Mouse (Mus musculus): ENCODE data around the gene Psmb5. TPM values are rescaled to one million over a fixed set of nuclear protein-coding genes. Genes with fewer than 3 reads are reported as not detected.

The Psmb5 gene
- polyA plus RNA-seq (2015; fragmentation: Illumina TruSeq; extraction: RNeasy Lipid Tissue Mini Kit (QIAGEN cat#74804); ENCODE audit: insufficient read depth, low read depth, low replicate concordance) = 27.3 TPM

GRCm38 (mm10) chr14:54617897-54618365 lies at the start of gene Psmb5:
Psmb5 (minus strand) TSS chr14:54618022.

GRCm38 (mm10) chr14:54641305-54641969 lies 23.6 kb upstream of the Psmb5 start, which contains the start of gene Cdh24:
Cdh24 (minus strand) TSS chr14:54641364.

GRCm38 (mm10) chr14:54640946-54641304 lies 23.1 kb upstream of the Psmb5 start, which contains the start of gene Gm17606:
Gm17606 (plus strand) TSS chr14:54640952.

GRCm38 (mm10) chr14:54621133-54621532 lies 3.3 kb upstream of the Psmb5 start, which contains the start of gene Psmb11:
Psmb11 (plus strand) TSS chr14:54621433.

GRCm38 (mm10) chr14:54605752-54606321 lies 12.0 kb downstream of the Psmb5 start, which contains the start of gene 4931414P19Rik:
4931414P19Rik (minus strand) TSS chr14:54605993.

GRCm38 (mm10) chr14:54577089-54577982 lies 40.5 kb downstream of the Psmb5 start, which contains the start of gene Ajuba:
Ajuba (minus strand) TSS chr14:54577558.

Other genes with a start within 250 kb of the Psmb5 start
- gene Slc7a7, start 200.2 kb downstream of the Psmb5 start, polyA plus RNA-seq (2015; fragmentation: Illumina TruSeq; extraction: RNeasy Lipid Tissue Mini Kit (QIAGEN cat#74804); ENCODE audit: insufficient read depth, low read depth, low replicate concordance) = 1.5 TPM
- gene Mrpl52, start 191.1 kb downstream of the Psmb5 start, polyA plus RNA-seq (2015; fragmentation: Illumina TruSeq; extraction: RNeasy Lipid Tissue Mini Kit (QIAGEN cat#74804); ENCODE audit: insufficient read depth, low read depth, low replicate concordance) = 57.1 TPM
- 16.8 TPM for gene Mmp14, start 186.4 kb downstream of the Psmb5 start, polyA plus RNA-seq (2015; fragmentation: Illumina TruSeq; extraction: RNeasy Lipid Tissue Mini Kit (QIAGEN cat#74804); ENCODE audit: insufficient read depth, low read depth, low replicate concordance)
- gene Lrp10, start 153.9 kb downstream of the Psmb5 start, polyA plus RNA-seq (2015; fragmentation: Illumina TruSeq; extraction: RNeasy Lipid Tissue Mini Kit (QIAGEN cat#74804); ENCODE audit: insufficient read depth, low read depth, low replicate concordance) = 15.9 TPM
- gene Rem2, start 141.9 kb downstream of the Psmb5 start, polyA plus RNA-seq (2015; fragmentation: Illumina TruSeq; extraction: RNeasy Lipid Tissue Mini Kit (QIAGEN cat#74804); ENCODE audit: insufficient read depth, low read depth, low replicate concordance) = not detected
- 3.7 TPM for gene Prmt5, start 100.5 kb downstream of the Psmb5 start, polyA plus RNA-seq (2015; fragmentation: Illumina TruSeq; extraction: RNeasy Lipid Tissue Mini Kit (QIAGEN cat#74804); ENCODE audit: insufficient read depth, low read depth, low replicate concordance)
- 3.0 TPM for gene Haus4, start 63.4 kb downstream of the Psmb5 start, polyA plus RNA-seq (2015; fragmentation: Illumina TruSeq; extraction: RNeasy Lipid Tissue Mini Kit (QIAGEN cat#74804); ENCODE audit: insufficient read depth, low read depth, low replicate concordance)
- 6.6 TPM for gene Ajuba, start 40.5 kb downstream of the Psmb5 start, polyA plus RNA-seq (2015; fragmentation: Illumina TruSeq; extraction: RNeasy Lipid Tissue Mini Kit (QIAGEN cat#74804); ENCODE audit: insufficient read depth, low read depth, low replicate concordance)
- 2.7 TPM for gene 4931414P19Rik, start 12.0 kb downstream of the Psmb5 start, polyA plus RNA-seq (2015; fragmentation: Illumina TruSeq; extraction: RNeasy Lipid Tissue Mini Kit (QIAGEN cat#74804); ENCODE audit: insufficient read depth, low read depth, low replicate concordance)
- not detected for gene Psmb11, start 3.4 kb upstream of the Psmb5 start, polyA plus RNA-seq (2015; fragmentation: Illumina TruSeq; extraction: RNeasy Lipid Tissue Mini Kit (QIAGEN cat#74804); ENCODE audit: insufficient read depth, low read depth, low replicate concordance)
- gene Gm17606, start 22.9 kb upstream of the Psmb5 start, polyA plus RNA-seq (2015; fragmentation: Illumina TruSeq; extraction: RNeasy Lipid Tissue Mini Kit (QIAGEN cat#74804); ENCODE audit: insufficient read depth, low read depth, low replicate concordance) = not detected
- gene Cdh24, start 23.3 kb upstream of the Psmb5 start, polyA plus RNA-seq (2015; fragmentation: Illumina TruSeq; extraction: RNeasy Lipid Tissue Mini Kit (QIAGEN cat#74804); ENCODE audit: insufficient read depth, low read depth, low replicate concordance) = 0.83 TPM
- gene 1700123O20Rik, start 68.2 kb upstream of the Psmb5 start, polyA plus RNA-seq (2015; fragmentation: Illumina TruSeq; extraction: RNeasy Lipid Tissue Mini Kit (QIAGEN cat#74804); ENCODE audit: insufficient read depth, low read depth, low replicate concordance) = 8.7 TPM
- gene Acin1, start 68.9 kb upstream of the Psmb5 start, polyA plus RNA-seq (2015; fragmentation: Illumina TruSeq; extraction: RNeasy Lipid Tissue Mini Kit (QIAGEN cat#74804); ENCODE audit: insufficient read depth, low read depth, low replicate concordance) = 44.3 TPM
- gene Gm29776, start 80.8 kb upstream of the Psmb5 start, polyA plus RNA-seq (2015; fragmentation: Illumina TruSeq; extraction: RNeasy Lipid Tissue Mini Kit (QIAGEN cat#74804); ENCODE audit: insufficient read depth, low read depth, low replicate concordance) = not detected
- gene Cebpe, start 94.2 kb upstream of the Psmb5 start, polyA plus RNA-seq (2015; fragmentation: Illumina TruSeq; extraction: RNeasy Lipid Tissue Mini Kit (QIAGEN cat#74804); ENCODE audit: insufficient read depth, low read depth, low replicate concordance) = not detected
- gene Slc7a8, start 163.9 kb upstream of the Psmb5 start, polyA plus RNA-seq (2015; fragmentation: Illumina TruSeq; extraction: RNeasy Lipid Tissue Mini Kit (QIAGEN cat#74804); ENCODE audit: insufficient read depth, low read depth, low replicate concordance) = 30.4 TPM
- not detected for gene Rnf212b, start 196.1 kb upstream of the Psmb5 start, polyA plus RNA-seq (2015; fragmentation: Illumina TruSeq; extraction: RNeasy Lipid Tissue Mini Kit (QIAGEN cat#74804); ENCODE audit: insufficient read depth, low read depth, low replicate concordance)